Mouse (Mus musculus): ENCODE measurements around the gene Timp4.

DNA sequence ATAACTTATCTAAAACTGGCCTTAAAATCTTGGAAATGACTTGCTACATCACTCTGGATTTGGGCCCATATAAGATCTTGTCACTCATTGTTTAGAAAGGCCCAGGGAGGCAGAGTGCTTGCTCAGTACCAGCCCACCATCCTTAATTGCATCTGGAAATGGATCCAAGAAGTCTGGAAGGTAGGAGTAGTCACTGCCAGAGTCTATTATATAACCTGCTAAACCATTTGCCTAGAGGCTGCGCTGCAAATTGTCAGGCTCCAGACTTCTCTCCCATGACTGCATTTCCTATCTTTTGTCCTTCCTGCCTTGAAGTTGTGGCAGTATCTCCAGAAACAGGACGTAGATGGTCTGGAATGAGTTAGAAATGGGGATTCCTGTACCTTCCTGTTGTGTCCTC, 41.8 kb downstream of the Timp4 start:
- TF ChIP-seq CTCF (IDR thresholded peaks at IDR 0.05; ENCODE audit: borderline replicate concordance, insufficient read depth, low read length) (no peak), POLR2A (IDR thresholded peaks at IDR 0.05; ENCODE audit: low read depth, low read length) (no peak)
